Mouse (Mus musculus) heart, adult 8-10 months (tissue): Measurements from ENCODE around the gene Ddx5. TPM values are rescaled to one million over a fixed set of nuclear protein-coding genes. Genes with fewer than 3 reads are reported as not detected.
"Not testable (repeated sequence)": the region's sequence is repeated elsewhere in the genome, so short reads cannot be mapped to it uniquely, and the experiment has no call there.

Experiments used
- DNase-seq: peaks from one replicate; pipeline ENCODE4 v3.0.0; 2022; ENCODE audit warnings: low spot score
- total RNA-seq, 4 experiments: library from RNA; stranded (reverse); gene quantifications; 2 replicates each; pipeline ENCODE4 v1.2.4; 2022

The Ddx5 gene
- 100 to 1,000 TPM; 247 to 395 (median 323) TPM for total RNA-seq

DNA sequence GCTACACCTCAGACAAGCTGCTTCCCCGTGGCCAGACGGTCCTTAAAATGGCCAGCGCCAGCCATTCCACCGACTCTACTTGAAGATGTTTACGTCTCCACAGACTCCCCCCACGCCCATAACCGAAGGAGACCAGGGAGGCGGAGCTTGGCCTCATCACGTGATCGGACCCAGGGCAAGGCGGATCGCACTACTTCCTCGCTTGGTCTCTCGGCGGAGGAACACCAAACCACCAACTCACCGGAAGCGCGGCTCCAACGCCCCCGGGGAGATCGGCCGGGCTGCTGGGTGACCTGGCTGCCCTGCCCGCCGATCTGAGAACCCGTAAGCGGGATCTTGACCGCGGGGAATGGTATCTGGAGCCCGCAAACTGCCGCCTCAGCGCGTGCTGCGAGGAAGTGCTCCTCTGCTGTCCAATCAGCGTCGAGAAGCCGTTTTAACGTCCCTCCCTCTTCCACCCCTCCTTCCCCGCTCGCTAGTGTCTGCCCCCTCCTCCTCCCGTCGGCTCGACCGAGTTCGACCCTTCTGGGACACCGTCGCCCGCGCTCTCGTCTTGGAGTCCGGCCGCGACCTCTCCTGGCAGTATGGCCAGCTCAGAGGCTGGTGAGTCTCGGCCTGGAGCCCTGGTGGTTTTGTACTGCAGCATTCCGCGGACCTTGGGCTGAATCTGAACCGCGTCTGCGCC lies at the start of gene Ddx5, which contains the start of gene Cep95:
Ddx5 (minus strand) TSS at position 411 of the 685 bp plus-strand sequence.
Cep95 (plus strand) TSS at position 478 of the 685 bp plus-strand sequence.
- DNase-seq: peak; percentile 98

DNA sequence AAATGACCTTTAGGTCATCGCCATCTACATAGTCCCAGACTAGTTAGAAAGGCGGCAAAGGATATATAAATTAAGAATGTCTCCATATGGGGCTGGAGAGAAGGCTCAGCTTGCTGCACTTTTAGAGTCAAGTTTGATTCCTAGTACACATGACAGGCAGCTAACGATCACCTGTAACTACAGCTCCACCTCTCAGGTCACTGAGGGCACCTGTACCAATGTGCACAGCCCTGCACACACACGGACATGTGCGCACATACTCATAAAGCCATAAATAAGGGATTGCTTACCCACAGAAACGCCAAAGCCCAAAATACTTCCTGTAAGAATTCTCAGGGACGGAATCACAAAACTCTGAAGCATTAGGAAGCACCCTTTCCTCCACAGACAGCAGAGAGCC lies 39.1 kb upstream of the Ddx5 start:
- no peak for DNase-seq

DNA sequence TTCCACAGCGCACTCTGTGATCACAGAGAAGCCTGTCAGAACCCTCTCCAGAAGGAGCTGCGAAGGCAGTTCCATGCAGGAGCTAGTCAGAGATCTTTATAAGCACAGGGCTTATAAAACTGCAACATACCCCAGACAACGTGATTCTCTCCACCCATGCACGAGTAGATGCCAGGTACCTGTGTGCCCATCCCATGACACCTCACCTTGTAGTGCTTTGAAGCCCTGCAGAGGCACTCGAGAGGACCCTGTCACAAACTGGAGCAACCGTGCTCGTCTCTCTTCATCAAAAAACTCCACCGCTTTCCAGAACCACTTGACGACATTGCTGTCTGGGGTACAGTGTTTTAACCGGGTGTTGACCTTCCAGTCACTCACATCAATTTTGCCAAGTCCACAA lies 35.4 kb upstream of the Ddx5 start:
- no peak for DNase-seq

DNA sequence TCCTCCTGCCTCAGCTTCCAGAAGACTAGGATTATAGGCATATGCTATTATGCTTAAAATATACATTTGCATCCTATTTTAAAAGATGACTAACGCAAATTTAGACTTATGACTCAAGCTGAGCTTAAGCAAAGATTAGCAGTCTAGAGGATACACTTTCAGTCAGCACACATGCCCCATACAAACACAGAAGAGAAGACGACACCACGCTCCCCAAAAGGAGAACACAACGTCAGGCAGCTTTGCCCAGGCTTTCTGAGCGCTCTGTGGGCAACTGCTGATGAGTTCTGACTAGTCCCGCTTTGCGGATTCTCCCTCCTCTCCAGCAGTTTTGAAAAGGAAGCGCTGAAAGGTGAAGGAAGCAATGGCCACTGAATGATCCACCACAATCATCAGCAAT lies 34.8 kb upstream of the Ddx5 start:
- DNase-seq: no peak

DNA sequence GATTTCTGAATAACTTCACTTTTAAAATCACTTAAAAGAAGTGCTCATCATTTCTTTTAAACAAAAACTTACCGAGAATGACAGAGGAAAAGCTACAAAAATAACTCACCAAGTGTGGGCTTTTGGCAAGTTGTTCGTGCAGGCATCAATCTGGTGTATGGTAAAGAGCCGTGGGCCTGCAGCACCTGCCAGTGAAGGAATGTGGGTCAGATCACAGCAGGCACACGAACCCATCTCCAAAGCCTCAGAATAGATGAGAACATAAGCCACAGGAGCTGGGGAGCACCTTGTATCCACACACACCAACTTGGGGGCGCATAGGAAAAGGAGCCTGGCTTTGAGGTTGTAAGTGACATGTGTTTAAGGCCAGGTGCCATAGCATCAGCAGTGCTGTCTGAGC lies 33.9 kb upstream of the Ddx5 start:
- no peak for DNase-seq

DNA sequence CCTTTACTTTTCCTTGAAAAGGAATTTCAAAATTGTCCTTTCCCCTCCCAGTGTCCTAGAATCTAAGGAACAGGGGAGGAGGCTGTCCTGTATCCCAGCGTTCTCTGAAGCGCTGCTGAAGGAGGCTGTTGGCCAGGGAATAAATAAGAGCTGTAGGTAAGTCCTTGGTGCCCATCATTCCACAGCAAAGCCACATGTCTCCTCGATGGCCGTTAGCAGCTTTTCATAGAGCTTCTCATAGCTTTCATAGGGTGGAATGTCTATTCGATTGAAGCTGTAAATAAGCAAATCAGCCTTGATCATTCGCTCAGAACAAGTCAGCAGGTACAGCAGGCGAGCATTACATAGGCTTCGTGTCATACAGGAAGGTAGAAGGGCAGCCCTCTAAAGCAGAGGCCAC lies 33.5 kb upstream of the Ddx5 start:
- DNase-seq: no peak

DNA sequence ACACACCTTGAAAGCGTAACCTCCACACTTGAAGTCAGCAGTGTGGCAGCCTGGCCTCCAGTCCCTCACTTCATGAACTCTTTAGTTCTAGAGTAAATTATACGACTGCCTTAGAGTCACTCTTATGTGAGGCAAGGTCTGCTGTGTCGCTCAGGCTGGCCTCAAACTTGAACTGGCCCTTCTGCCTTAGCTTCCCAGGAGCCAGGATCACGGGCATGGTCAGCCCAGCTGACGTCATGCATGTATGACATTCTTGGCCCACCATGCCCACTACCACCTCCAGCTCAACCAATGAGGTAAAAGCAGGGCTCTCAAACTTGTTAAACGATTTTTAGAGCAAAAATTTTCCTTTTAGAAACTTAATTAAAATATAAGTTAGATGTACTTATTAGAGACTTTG lies 32.4 kb upstream of the Ddx5 start:
- DNase-seq: no peak

DNA sequence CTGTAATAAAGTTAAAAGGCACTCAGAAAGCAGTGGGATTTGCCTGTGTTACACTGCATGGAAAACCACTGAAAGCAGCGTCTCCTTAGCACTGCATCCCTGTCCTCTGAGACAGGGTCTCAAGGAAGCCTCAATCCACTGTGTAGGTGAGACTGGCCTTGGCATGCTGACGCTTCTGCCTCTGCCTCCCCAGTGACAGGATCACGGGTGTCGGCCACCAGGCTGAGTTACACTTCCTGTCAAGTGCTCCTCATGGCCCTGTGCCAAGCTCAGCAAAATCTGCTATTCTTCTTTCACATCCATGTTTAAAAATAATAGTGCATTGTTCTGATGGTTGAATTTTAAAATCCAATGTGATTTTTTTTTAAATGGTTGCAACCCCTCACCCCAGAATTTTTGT lies 32.0 kb upstream of the Ddx5 start:
- peak; percentile 80 for DNase-seq

DNA sequence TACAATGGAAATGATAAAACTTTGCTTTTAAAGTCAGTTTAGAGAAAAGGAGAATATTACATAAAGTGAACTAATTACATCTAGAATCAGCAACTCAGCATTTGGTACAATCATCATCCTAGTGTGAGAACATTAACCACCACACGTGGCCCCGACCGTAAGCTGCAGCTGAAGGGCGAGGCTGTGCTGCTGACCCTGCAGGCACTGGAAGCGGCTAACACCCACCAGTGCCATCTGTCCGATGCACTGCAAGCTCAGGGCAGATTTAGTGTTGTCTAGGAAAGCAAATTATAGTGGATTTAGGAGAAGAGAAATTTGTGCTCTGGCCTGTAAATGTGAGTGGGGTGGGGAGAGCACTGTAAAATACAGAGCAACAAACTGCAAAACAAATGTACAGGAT lies 31.3 kb upstream of the Ddx5 start:
- DNase-seq: no peak

DNA sequence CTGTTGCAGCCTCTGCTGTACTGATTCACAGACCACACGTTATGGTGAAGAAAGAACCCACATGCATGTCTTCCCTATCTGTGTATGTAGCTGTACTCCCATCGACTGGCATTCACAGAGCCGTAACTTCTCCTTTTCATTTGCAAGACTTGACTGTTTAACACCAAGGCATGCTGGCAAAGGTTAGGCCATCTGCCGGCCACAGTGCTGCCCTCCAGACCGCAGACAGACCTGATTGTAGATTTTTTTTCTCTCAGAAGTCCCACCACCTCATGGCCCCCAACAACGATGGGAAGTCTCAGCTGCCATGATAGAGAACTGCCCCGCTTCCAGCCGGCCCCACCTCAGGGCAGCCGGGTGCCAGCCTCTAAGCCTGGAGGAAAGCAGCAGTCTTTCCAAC lies 30.6 kb upstream of the Ddx5 start:
- no peak for DNase-seq

DNA sequence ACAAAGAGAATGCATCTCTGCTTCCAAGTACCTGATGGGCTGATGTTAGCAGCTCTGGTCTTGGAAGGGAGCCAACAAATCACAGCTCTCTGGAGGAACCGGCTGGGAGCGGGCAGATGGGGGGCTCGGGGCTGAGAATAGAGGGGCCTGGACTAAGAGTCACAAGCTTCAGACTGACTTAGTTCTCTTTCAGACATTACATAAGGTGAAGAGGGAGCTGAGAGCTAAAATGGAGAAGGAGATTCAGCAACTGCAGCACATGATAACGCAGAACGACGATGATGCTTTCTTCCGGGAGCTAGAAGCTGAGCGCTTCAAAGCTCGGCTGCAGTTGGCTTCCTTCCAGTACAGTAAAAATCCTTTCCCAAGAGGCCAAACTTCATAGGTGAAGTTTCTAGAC lies 29.4 kb upstream of the Ddx5 start:
- DNase-seq: no peak

DNA sequence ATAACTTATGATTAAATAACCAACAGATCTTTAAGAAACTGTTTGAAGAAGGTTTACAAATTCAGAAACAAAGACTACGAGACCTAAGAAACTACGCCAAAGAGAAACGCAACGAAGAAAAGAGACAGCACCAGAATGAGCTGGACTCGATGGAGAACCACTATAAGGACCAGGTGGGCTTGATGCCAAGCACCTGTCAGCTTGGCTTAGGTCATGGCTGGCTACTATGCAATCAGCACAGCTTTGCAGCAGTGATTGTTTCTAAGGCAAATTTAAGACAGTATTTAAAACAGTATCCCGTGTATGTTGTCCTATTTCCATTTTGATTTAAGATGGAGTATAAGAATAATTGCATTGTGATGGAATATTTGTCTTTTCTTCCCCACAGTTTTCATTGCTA lies 28.8 kb upstream of the Ddx5 start:
- no peak for DNase-seq

DNA sequence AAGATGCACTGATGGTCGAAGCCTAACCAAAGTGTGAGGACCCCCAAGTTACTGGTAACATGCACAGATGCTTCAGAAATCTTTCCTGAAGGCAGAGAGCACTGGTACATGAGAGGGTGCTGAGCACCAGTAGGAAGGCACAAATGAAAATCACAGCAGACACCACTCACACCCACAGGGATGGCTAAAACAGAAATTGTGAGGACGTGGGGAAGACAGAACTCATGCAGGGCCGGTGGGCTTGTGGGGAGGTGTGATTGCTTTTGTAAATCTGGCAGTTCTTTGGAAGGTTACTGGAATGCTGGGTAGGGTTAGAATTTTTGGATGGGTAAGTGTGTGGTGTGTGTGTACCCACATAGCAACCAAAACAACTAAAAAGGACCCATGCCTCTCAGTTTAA lies 28.2 kb upstream of the Ddx5 start:
- DNase-seq: no peak

DNA sequence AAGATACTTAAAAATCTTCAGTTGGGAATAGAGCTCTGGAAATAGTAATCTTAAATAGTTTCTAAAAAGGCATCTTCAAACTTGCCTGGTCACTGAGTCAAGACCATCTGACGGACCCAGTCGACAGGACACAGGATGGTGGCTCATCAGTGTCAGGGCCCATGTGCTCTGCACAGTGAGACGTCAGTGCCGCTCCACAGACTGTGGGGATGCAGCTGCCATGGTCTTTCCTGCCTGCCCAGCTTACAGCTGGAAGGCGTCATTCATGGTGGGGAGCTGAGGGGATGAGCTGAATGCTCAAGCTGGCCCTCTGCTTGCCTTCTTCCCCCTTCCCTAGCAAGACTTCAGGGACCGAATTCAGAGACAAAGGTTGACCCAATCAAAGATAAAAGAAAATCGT lies 27.3 kb upstream of the Ddx5 start:
- DNase-seq: no peak

DNA sequence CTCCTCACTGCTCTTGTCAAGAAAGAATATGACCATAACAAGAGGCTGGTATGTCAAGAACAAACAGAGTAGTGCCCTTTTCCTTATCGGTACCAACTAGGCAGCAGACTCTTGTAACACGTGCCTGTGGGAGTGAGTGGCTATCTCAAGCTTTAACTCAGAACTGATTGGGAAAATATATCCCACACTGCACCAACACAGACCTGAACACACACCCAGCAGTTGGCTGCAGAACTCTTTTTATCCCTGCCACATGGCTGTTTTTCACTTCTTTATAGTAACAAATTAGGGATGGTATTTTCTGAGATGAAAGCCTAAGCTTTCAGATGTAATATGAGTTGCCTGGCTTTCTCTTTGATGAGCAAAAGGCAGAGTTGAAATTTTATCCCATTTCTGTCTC lies 26.8 kb upstream of the Ddx5 start:
- no peak for DNase-seq

DNA sequence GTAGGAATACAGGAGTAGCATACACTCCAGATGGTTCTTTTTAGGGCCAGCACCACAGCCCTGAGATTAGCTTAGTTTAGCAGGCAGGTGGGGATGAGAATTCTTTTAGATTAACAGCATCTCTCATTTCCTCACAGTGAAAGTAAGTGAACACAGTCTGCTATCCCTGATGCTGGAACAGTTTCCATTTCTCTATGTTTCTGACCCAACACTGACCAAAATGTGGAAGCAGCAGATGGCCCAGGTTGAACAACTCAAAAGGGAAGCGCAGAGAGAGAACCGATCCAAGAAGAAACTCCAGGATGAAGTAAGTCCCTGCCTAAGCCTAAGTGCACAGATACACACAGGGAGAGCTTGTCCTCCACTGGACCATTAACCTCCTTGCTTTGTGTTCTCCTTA lies 26.3 kb upstream of the Ddx5 start:
- no peak for DNase-seq

DNA sequence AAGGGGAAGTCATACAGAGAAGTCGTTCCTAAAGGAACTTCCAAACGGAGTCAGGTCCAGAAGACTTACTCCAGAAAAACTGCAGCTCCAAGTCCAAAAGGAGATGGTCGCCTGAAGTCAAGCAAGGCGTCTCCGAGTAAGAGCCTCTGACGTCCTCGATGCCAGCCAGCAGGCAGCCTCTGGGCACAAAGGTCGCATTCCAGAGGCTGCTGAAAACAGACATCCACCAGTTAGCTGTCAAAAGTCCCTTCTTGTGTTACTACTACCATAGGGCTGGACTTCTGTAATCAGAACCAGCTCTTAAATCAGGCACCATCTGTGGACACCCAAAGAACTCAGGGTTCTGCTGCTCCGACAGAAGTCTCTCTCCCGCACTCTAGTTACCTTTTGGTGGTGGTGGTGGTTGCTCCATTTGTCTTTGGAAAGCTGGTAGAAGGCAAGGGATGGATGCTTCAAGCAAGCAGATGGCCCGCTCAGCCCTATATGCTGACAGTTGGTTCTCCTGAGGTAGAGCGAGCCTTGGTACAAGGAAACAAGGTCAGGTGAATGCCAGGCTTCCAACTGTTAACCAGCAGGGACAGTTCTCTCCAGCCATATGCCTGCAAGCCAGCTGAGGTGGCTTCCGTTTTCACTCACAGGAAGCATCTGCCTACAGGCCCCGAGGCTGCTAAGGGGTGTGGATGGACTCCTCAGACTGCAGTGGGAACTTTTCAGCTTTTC lies 25.8 kb upstream of the Ddx5 start:
- no peak for DNase-seq

DNA sequence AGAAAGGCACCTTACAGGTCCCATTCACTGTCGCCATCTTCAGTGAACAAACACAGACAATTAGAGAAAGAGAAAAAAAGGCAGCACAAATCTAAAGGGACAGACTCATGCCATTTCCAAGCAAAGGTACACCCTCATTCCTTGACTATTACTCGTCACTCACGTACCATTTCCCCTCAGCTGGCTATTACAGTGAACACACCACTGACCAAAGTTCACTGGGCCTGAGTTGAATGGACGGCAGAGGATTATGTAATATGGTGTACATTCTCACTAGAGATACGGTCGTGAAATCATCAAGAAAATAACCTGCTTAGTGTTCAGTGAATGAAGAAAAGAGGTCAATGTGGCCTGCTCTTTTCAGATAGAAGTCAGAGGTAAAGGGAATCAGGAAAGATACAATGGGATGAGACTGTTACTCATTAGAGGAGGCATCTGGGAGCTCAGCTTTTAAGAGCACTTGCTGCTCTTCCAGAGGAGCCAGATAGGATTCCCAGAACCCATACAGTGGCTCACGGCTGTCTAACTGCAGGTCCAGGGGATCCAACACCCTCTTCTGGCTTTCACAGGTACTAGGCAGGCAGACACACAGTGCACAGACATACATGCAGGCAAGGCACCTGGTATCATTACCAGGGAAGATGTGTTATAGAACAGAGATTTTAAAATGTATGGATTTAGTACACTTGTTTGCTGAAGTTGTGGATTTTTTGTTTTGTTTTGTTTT lies 23.6 kb upstream of the Ddx5 start:
- no peak for DNase-seq

DNA sequence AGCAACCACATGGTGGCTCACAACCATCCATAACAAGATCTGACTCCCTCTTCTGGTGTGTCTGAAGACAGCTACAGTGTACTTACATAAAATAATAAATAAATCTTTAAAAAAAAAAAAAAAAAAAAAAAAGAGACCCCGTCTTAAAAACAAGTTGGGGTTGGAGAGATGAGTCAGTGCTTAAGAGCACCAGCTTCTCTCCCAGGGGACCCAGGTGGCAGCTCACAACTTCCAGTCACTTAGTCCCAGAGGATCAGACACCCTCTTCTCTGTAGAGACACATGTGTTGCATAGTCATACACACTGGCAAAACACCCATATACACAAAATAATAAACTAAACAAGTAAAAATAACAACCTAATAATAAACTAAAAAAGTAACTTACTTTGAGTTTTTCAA lies 18.5 kb upstream of the Ddx5 start:
- not testable (repeated sequence) for DNase-seq

DNA sequence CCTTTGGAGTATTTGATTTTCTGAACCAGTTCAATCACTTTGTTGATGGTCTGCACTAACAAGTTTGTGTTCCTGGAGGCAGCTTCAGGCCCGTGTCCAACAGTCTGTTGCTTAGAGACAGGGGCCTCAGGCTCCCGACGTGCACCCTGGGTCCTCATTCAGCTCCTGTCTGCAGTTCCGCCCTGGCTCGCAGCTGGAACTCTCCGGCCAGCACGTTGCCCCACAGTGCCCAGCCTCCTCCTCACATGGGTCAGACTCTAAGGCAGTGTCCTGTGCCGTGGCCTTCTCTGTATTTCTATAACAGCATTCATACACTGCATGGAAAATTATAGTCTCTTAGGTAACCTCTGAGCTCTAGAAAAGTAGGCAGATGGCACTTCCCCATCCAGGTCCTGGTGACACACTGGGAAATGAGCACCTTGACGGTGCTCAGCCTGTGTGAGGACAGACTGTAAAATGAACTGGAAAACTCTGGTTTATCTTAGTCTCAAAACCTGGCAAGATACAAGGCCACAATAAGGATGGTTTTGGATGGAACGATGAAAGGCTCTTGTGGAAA lies 13.2 kb upstream of the Ddx5 start:
- no peak for DNase-seq

DNA sequence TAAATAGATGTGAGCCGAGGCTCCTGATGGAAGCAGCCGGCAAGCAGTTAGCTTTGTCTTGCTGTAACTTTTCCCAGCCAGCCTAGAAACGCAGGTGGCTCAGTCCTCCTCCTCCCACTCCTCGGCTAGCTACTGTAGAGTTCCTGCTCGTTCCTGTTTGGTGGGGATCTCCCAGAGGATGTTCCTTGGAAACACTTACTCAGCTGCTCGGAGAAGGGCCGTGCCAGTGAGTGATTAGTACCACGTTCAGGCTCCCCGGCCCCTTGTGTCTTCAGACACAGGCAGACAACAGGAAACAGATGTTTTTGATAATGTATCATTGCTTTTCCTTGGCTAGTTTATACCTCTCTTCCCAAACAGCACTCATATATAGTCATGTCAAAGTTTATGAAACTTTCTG lies 6.7 kb upstream of the Ddx5 start:
- DNase-seq: no peak

DNA sequence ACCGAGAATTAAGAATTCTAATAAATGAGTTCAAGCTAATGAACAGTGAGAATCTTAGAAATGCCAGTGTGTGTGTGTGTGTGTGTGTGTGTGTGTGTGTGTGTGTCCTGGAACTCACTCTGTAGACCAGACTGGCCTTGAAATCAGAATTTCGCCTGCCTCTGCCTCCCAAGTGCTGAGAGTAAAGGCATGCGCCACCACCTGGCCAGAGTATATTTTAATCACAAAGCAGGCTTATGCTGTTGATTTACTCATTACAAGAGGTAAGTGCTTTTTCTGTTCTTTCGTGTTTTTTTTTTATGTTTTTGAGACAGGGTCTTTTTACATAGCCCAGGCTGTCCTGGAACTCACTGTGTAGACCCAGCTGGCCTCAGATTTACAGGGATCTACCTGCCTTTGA lies 4.9 kb upstream of the Ddx5 start:
- DNase-seq: no peak

DNA sequence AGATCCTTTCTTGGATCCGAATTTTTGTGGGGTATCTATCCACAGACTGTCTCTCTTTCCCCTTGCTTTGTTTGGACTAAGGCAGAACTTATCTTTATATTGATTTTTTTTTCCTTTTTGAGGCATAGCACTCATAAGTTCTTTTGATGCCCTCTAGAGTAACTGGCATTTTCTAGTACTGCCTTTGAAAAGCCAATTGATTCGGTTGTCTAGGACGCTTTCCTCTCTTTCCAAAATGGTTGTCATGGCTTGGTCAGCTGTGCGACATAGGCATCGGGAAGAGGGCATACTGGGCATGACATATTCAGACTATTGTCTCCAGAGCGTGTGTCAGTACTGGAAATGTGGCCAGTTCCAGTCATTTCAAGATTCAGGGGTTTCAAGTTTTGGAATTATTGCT lies 664 bp upstream of the Ddx5 start:
- DNase-seq: no peak
